Mouse (Mus musculus) lung, postnatal 0 days (tissue): ENCODE data around the gene Zcchc17. TPM values are rescaled to one million over a fixed set of nuclear protein-coding genes. Genes with fewer than 3 reads are reported as not detected.

ENCODE experiments used
- ATAC-seq: fragments of 200-750 bp; cut with Nextera tagmentation; 2 replicates; pipeline ENCODE4 v1.8.0; 2017; ENCODE audit warnings: moderate library complexity
- DNase-seq: peaks from one replicate; pipeline ENCODE4 v3.0.0-alpha.2; 2016; ENCODE audit warnings: low spot score
- H3K27ac ChIP-seq: fragments of 300-500 bp; sonication (generic); 2 replicates; pipeline ENCODE4 v1.5.1; 2014; ENCODE audit warnings: antibody characterized with exemption, mild to moderate bottlenecking, low read length, mixed read lengths
- H3K27me3 ChIP-seq: fragments of 300-500 bp; sonication (generic); replicated peaks from 2 replicates; pipeline ENCODE4 v1.6.1; 2014; ENCODE audit warnings: low read length, mixed read lengths; ENCODE audit not compliant: insufficient read depth
- H3K36me3 ChIP-seq: fragments of 300-500 bp; sonication (generic); 2 replicates; pipeline ENCODE4 v1.6.1; 2014; ENCODE audit warnings: low read length, mixed read lengths; ENCODE audit not compliant: insufficient read depth
- H3K4me1 ChIP-seq: fragments of 300-500 bp; sonication (generic); 2 replicates; pipeline ENCODE4 v1.6.1; 2014; ENCODE audit warnings: antibody characterized with exemption, low read depth, low read length, mixed read lengths; ENCODE audit not compliant: insufficient read depth
- H3K4me2 ChIP-seq: fragments of 300-500 bp; sonication (generic); replicated peaks from 2 replicates; pipeline ENCODE4 v1.6.1; 2014; ENCODE audit warnings: low read depth, mild to moderate bottlenecking, low read length, moderate library complexity, mixed read lengths
- H3K4me3 ChIP-seq: fragments of 300-500 bp; sonication (generic); 2 replicates; pipeline ENCODE4 v1.5.1; 2014; ENCODE audit warnings: low read depth, low read length
- H3K9ac ChIP-seq: fragments of 300-500 bp; sonication (generic); replicated peaks from 2 replicates; pipeline ENCODE4 v1.6.1; 2014; ENCODE audit warnings: low read depth, mild to moderate bottlenecking
- H3K9me3 ChIP-seq: fragments of 300-500 bp; sonication (generic); 2 replicates; pipeline ENCODE4 v1.6.1; 2016; ENCODE audit warnings: low read length, mixed read lengths
- CTCF ChIP-seq: IDR thresholded peaks from 2 replicates; pipeline ENCODE4 v1.5.1; 2016; ENCODE audit warnings: antibody characterized with exemption, mild to moderate bottlenecking
- EP300 ChIP-seq: IDR thresholded peaks from 2 replicates; pipeline ENCODE4 v1.6.1; 2016; ENCODE audit warnings: antibody characterized with exemption, mild to moderate bottlenecking, control low read depth
- WGBS: fragments of 180-500 bp; shearing (Covaris S2); extraction: QIAGEN DNeasy Blood & Tissue Kit; methylation state at CpG from one replicate; pipeline ENCODE4 v1.1.7; 2014; 5-methylcytosine and 5-hydroxymethylcytosine counted together
- polyA plus RNA-seq: library from polyadenylated mRNA; unstranded; fragments of >200 nt; fragmentation: Nextera tagmentation; extraction: Ambion mirVana; gene quantifications from 2 replicates; pipeline ENCODE4 v1.2.1, GENCODE M21; 2015

Gene Zcchc17
- polyA plus RNA-seq, 1 experiment from 2014 or later, result 48.2 TPM

- 47% methylated on average over 5 of the region's 5 CpGs for WGBS
- H3K27me3 ChIP-seq, result no peaks in the 10 kb centered on the region
- H3K9ac ChIP-seq, result no peak overlapping the region
- no peaks in the 10 kb centered on the region for H3K4me1 ChIP-seq
- TF ChIP-seq CTCF (no peak), EP300 (no peak)
- ATAC-seq (peak; percentile 33), DNase-seq (no peak)
- no peaks in the 10 kb centered on the region for H3K9me3 ChIP-seq
- H3K36me3 ChIP-seq, result peaks cover 4% of the 10 kb centered on the region; the same call in 1 of the 2 replicates
- no peak overlapping the region for H3K4me2 ChIP-seq
- H3K4me3 ChIP-seq, result no peak overlapping the region
- no peak overlapping the region for H3K27ac ChIP-seq
Measured at GRCm38 (mm10) chr4:130323607-130324006, 36.1 kb downstream of the Zcchc17 start.

DNA sequence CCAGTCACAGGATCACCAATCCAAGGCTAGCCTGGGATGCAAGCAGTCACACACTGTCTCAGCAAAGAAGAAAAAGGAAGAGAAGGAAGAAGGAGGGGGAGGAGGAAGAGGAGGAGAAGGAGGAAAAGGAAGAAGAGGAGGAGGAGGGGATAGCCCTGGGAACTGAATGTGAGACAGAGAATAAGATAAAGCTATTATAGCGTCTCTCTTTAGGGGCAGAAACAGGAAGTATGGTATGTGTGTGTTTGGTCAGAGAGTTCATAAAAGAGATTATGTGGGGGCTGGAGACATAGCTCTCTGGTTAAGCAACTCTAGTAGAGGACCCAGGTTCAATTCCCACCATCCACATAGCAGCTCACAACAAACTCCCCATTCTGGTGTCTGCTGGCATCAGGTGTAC lies 36.6 kb downstream of the Zcchc17 start:
- WGBS, result 44% methylated on average over 1 of the region's 1 CpGs
- Histone ChIP-seq H3K9me3 (no peaks in the 10 kb centered on the region), H3K4me2 (no peak overlapping the region), H3K27ac (no peak overlapping the region), H3K27me3 (no peaks in the 10 kb centered on the region), H3K4me1 (no peaks in the 10 kb centered on the region), H3K4me3 (no peak overlapping the region), H3K9ac (no peak overlapping the region), H3K36me3 (peaks cover 4% of the 10 kb centered on the region; the same call in 1 of the 2 replicates)
- no peak for DNase-seq
- no peak for ATAC-seq
- TF ChIP-seq EP300 (no peak), CTCF (no peak)

DNA sequence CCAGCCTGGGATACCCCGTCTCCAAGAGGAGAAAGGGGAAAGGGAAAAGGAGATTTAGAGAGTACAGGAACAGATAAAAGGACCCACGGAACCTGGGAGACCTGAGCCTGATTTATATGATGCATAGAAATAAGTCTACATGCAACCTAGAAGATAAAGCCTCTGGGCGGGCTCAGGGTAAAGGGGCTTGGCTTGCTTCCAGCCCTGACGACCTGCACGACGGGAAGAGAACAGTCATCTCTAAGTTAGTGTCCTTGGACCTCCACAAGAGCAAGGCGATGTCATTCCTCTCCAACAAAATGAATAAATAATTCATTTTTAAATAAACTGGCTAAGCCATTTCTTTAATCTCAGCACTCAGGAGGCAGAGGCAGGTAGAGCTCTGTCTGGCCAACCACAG lies 37.2 kb downstream of the Zcchc17 start:
- H3K36me3 ChIP-seq, result peaks cover 4% of the 10 kb centered on the region; the same call in 1 of the 2 replicates
- ATAC-seq, result no peak
- H3K4me3 ChIP-seq, result no peak overlapping the region
- no peak overlapping the region for H3K27ac ChIP-seq
- H3K9me3 ChIP-seq, result no peaks in the 10 kb centered on the region
- no peaks in the 10 kb centered on the region for H3K27me3 ChIP-seq
- H3K4me2 ChIP-seq, result no peak overlapping the region
- H3K9ac ChIP-seq, result no peak overlapping the region
- WGBS, result 73% methylated on average over 7 of the region's 7 CpGs
- H3K4me1 ChIP-seq, result no peaks in the 10 kb centered on the region
- DNase-seq, result no peak
- TF ChIP-seq CTCF, result no peak
- TF ChIP-seq EP300, result no peak

- H3K27me3 ChIP-seq, result no peaks in the 10 kb centered on the region
- H3K4me1 ChIP-seq, result no peaks in the 10 kb centered on the region
- TF ChIP-seq EP300 (no peak), CTCF (no peak)
- no peak overlapping the region for H3K4me2 ChIP-seq
- DNase-seq (no peak), ATAC-seq (no peak)
- no peaks in the 10 kb centered on the region for H3K9me3 ChIP-seq
- 90% methylated on average over 7 of the region's 7 CpGs for WGBS
- no peak overlapping the region for H3K4me3 ChIP-seq
- H3K9ac ChIP-seq, result no peak overlapping the region
- no peak overlapping the region for H3K27ac ChIP-seq
- peaks cover 4% of the 10 kb centered on the region; the same call in 1 of the 2 replicates for H3K36me3 ChIP-seq
Measured at GRCm38 (mm10) chr4:130321640-130322039, 38.1 kb downstream of the Zcchc17 start.

DNA sequence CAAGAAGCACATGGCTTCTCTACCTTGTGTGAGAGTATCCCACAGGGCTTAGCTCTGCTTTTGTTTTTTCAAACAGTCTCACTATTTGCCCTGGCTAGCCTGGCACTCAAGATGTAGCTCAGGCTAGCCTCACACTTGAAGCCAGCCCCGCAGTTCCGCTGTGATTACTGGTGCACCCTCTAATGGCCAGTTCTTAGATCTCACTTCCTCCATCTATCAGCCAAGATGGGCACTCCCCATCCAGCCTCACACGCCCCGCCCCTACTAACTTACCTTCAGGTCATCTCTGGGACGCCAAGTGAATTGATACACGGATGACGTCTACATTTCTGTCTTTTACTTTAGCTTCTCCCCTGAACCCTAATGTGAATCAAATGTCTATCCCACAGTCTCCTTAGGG lies 40.2 kb downstream of the Zcchc17 start:
- Histone ChIP-seq H3K36me3 (peaks cover 4% of the 10 kb centered on the region; the same call in 1 of the 2 replicates), H3K9ac (no peak overlapping the region), H3K9me3 (no peaks in the 10 kb centered on the region), H3K27ac (no peak overlapping the region), H3K27me3 (no peaks in the 10 kb centered on the region), H3K4me1 (no peaks in the 10 kb centered on the region), H3K4me2 (no peak overlapping the region), H3K4me3 (no peak overlapping the region)
- DNase-seq (no peak), ATAC-seq (no peak)
- no peak for TF ChIP-seq CTCF
- no peak for TF ChIP-seq EP300
- 81% methylated on average over 7 of the region's 7 CpGs for WGBS

GRCm38 (mm10) chr4:130318122-130318521 lies 41.6 kb downstream of the Zcchc17 start:
- no peak overlapping the region for H3K4me2 ChIP-seq
- TF ChIP-seq EP300, result no peak
- no peak for TF ChIP-seq CTCF
- H3K4me3 ChIP-seq, result no peak overlapping the region
- ATAC-seq, result no peak
- H3K27ac ChIP-seq, result no peak overlapping the region
- WGBS, result 70% methylated on average over 3 of the region's 3 CpGs
- no peak for DNase-seq
- no peak overlapping the region for H3K9ac ChIP-seq
- H3K9me3 ChIP-seq, result no peaks in the 10 kb centered on the region
- H3K27me3 ChIP-seq, result no peaks in the 10 kb centered on the region
- 0 out of 2 replicates have a peak, but pooled peaks cover 4% of the 10 kb centered on the region for H3K36me3 ChIP-seq
- no peaks in the 10 kb centered on the region for H3K4me1 ChIP-seq

GRCm38 (mm10) chr4:130316691-130317090 lies 43.1 kb downstream of the Zcchc17 start:
- TF ChIP-seq EP300 (no peak), CTCF (no peak)
- Histone ChIP-seq H3K27me3 (no peaks in the 10 kb centered on the region), H3K4me1 (no peaks in the 10 kb centered on the region), H3K36me3 (0 out of 2 replicates have a peak, but pooled peaks cover 4% of the 10 kb centered on the region), H3K9me3 (no peaks in the 10 kb centered on the region), H3K27ac (no peak overlapping the region), H3K4me3 (no peak overlapping the region), H3K4me2 (no peak overlapping the region), H3K9ac (no peak overlapping the region)
- 72% methylated on average over 10 of the region's 10 CpGs for WGBS
- DNase-seq (no peak), ATAC-seq (no peak)
